In the genomic region with DNA sequence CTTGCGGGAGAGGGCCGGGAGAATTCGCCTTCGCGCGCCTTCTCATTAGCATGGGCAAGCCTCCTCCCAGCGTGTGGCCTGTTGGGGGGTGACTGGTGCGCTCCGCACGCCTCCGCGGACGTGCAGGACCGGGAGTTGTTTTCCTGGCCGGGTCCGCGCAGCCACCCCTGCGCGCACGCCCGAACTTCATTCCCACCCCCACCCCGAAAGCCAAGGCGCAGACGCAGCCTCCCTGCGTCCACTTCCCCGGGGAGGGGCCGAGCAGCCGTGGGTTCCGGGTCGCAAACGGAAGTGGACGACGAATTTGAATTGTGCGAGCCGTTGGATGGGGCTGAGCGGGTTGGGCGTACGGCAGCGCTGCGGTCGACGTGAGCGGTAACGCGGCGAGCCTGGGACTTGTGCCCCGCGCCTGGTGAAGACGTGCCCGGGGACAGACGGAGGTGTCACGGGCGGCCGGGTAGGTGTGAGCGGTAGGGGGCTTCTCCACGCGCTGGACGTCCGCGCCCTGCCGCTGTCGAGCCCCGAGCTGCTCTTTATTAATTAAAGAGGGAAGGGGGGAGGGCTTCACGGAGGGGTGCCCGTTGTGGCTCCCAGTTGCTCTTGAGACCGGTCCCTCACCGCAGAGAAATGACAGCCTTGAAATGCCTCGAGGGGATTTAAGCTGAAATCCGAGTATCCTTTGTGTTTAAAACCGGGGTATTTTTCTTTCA, we compare ENCODE assay signal across 8 mouse cellular contexts. TPM values are rescaled to one million over a fixed set of nuclear protein-coding genes. Genes with fewer than 3 reads are reported as not detected.
DNase-seq lines count a peak whose midpoint lies in the region; ATAC-seq and TF ChIP-seq lines count a peak whose summit lies in the region.

A gene (plus strand): TSS at position 74 of the 710 bp plus-strand sequence.

- peak; percentile 72 for DNase-seq in c-Kit-positive CD71-positive TER-119-positive erythroid progenitor cells, embryonic 14.5 days (ENCODE audit: low spot score)
- peak; percentile 93 for DNase-seq in heart, postnatal 0 days (ENCODE audit: low spot score)
- peak; percentile 89 to 94 for DNase-seq in kidney, postnatal 4 days

- no peak for TF ChIP-seq CTCF in E14TG2a.4 (conservative IDR thresholded peaks at IDR 0.05; ENCODE audit: low read length)
- no peak for TF ChIP-seq CTCF in heart, postnatal 0 days (IDR thresholded peaks at IDR 0.05; ENCODE audit: low read depth)
- no peak for TF ChIP-seq CTCF in testis, adult 2 months (IDR thresholded peaks at IDR 0.05; ENCODE audit: control insufficient read depth, insufficient read depth, insufficient replicate concordance, low read depth, low read length)

- peak; percentile 88 for TF ChIP-seq EP300 in heart, postnatal 0 days (IDR thresholded peaks at IDR 0.05; ENCODE audit: low read depth)

- peaks cover 43% of the 10 kb centered on the region for H3K4me1 ChIP-seq in E14TG2a.4 (replicated peaks; ENCODE audit: low read depth, low read length)
- H3K4me1 ChIP-seq in forebrain, embryonic 12.5 days, result peaks cover 21% of the 10 kb centered on the region
- peaks cover 16% of the 10 kb centered on the region for H3K4me1 ChIP-seq in heart, postnatal 0 days (ENCODE audit: control insufficient read depth, insufficient read depth)
- H3K4me1 ChIP-seq in liver, embryonic 16.5 days (ENCODE audit: control insufficient read depth, low read depth, low read length), result peaks cover 3% of the 10 kb centered on the region; the same call in 1 of the 2 replicates
- H3K4me1 ChIP-seq in neural tube, embryonic 13.5 days (replicated peaks), result peaks cover 27% of the 10 kb centered on the region
- peaks cover 2% of the 10 kb centered on the region; the same call in 1 of the 2 replicates for H3K4me1 ChIP-seq in testis, adult 2 months (ENCODE audit: control insufficient read depth, insufficient read depth, low read length)

- H3K9me3 ChIP-seq in E14TG2a.4 (ENCODE audit: low read length), result no peaks in the 10 kb centered on the region
- no peaks in the 10 kb centered on the region for H3K9me3 ChIP-seq in forebrain, embryonic 12.5 days
- no peaks in the 10 kb centered on the region for H3K9me3 ChIP-seq in heart, postnatal 0 days (replicated peaks; ENCODE audit: control insufficient read depth, low read length)
- H3K9me3 ChIP-seq in liver, embryonic 16.5 days (replicated peaks; ENCODE audit: control insufficient read depth, low read length), result no peaks in the 10 kb centered on the region
- H3K9me3 ChIP-seq in neural tube, embryonic 13.5 days, result no peaks in the 10 kb centered on the region

- peak; percentile 94 for ATAC-seq in forebrain, embryonic 12.5 days (ENCODE audit: low FRiP score)
- peak; percentile 98 for ATAC-seq in heart, postnatal 0 days (ENCODE audit: insufficient read depth, low read depth)
- peak; percentile 96 for ATAC-seq in liver, embryonic 16.5 days (ENCODE audit: low read depth)
- peak; percentile 97 for ATAC-seq in neural tube, embryonic 13.5 days (ENCODE audit: low read depth)

- TF ChIP-seq POLR2A in testis, adult 2 months (IDR thresholded peaks at IDR 0.05; ENCODE audit: control insufficient read depth, low read depth, low read length), result peak; percentile 94

- peak within 1 kb of the TSS; percentile 99 for H3K27ac ChIP-seq in forebrain, embryonic 12.5 days
- peak within 1 kb of the TSS; percentile 86 for H3K27ac ChIP-seq in heart, postnatal 0 days (ENCODE audit: low read depth)
- H3K27ac ChIP-seq in liver, embryonic 16.5 days (ENCODE audit: low read length), result peak within 1 kb of the TSS; percentile 93
- H3K27ac ChIP-seq in neural tube, embryonic 13.5 days (replicated peaks), result peak within 1 kb of the TSS; percentile 95
- H3K27ac ChIP-seq in testis, adult 2 months (ENCODE audit: control insufficient read depth, insufficient read depth, low read depth, low read length), result peak within 1 kb of the TSS; percentile 97

- H3K4me3 ChIP-seq in E14TG2a.4 (replicated peaks; ENCODE audit: low read length), result peak within 1 kb of the TSS; percentile 92
- H3K4me3 ChIP-seq in forebrain, embryonic 12.5 days (replicated peaks), result peak within 1 kb of the TSS; percentile 78
- H3K4me3 ChIP-seq in heart, postnatal 0 days (ENCODE audit: low read depth, low read length), result peak within 1 kb of the TSS; percentile 76
- peak within 1 kb of the TSS; percentile 95 for H3K4me3 ChIP-seq in liver, embryonic 16.5 days (ENCODE audit: low read depth, low read length)
- H3K4me3 ChIP-seq in neural tube, embryonic 13.5 days, result peak within 1 kb of the TSS; percentile 70
- peak within 1 kb of the TSS; percentile 98 for H3K4me3 ChIP-seq in testis, adult 2 months (ENCODE audit: control insufficient read depth, low read depth, low read length)

- no peaks in the 10 kb centered on the region for H3K27me3 ChIP-seq in E14TG2a.4 (ENCODE audit: insufficient read depth, low read length)
- no peaks in the 10 kb centered on the region for H3K27me3 ChIP-seq in forebrain, embryonic 12.5 days
- H3K27me3 ChIP-seq in heart, postnatal 0 days (ENCODE audit: control insufficient read depth, insufficient read depth, low read length), result no peaks in the 10 kb centered on the region
- H3K27me3 ChIP-seq in liver, embryonic 16.5 days (ENCODE audit: control insufficient read depth, insufficient read depth, low read depth, low read length), result no peaks in the 10 kb centered on the region
- no peaks in the 10 kb centered on the region for H3K27me3 ChIP-seq in neural tube, embryonic 13.5 days
- no peaks in the 10 kb centered on the region for H3K27me3 ChIP-seq in testis, adult 2 months (ENCODE audit: control insufficient read depth, insufficient read depth, low read length)

- WGBS in forebrain, embryonic 12.5 days, result under 1% methylated on average over 70 of the region's 70 CpGs
- under 1% methylated on average over 70 of the region's 70 CpGs for WGBS in heart, postnatal 0 days
- under 1% methylated on average over 70 of the region's 70 CpGs for WGBS in liver, embryonic 16.5 days (ENCODE audit: insufficient replicate concordance)
- under 1% methylated on average over 70 of the region's 70 CpGs for WGBS in neural tube, embryonic 13.5 days

- H3K36me3 ChIP-seq in E14TG2a.4 (ENCODE audit: insufficient read depth, low read length), result peaks cover 29% of the 10 kb centered on the region
- H3K36me3 ChIP-seq in forebrain, embryonic 12.5 days (replicated peaks), result peaks cover 13% of the 10 kb centered on the region
- H3K36me3 ChIP-seq in heart, postnatal 0 days (replicated peaks; ENCODE audit: control insufficient read depth, insufficient read depth, low read length), result peaks cover 13% of the 10 kb centered on the region
- H3K36me3 ChIP-seq in liver, embryonic 16.5 days (ENCODE audit: control insufficient read depth, insufficient read depth), result peaks cover 10% of the 10 kb centered on the region
- H3K36me3 ChIP-seq in neural tube, embryonic 13.5 days, result peaks cover 14% of the 10 kb centered on the region
- no peaks in the 10 kb centered on the region for H3K36me3 ChIP-seq in testis, adult 2 months (ENCODE audit: control insufficient read depth, insufficient read depth, low read length)

- H3K4me2 ChIP-seq in forebrain, embryonic 12.5 days, result peak within 1 kb of the TSS; percentile 61
- H3K4me2 ChIP-seq in heart, postnatal 0 days (ENCODE audit: low read depth, low read length), result peak within 1 kb of the TSS; percentile 86
- H3K4me2 ChIP-seq in liver, embryonic 16.5 days (ENCODE audit: low read depth, low read length), result peak within 1 kb of the TSS; percentile 74
- peak within 1 kb of the TSS; percentile 60 for H3K4me2 ChIP-seq in neural tube, embryonic 13.5 days

- peak within 1 kb of the TSS; percentile 82 for H3K9ac ChIP-seq in forebrain, embryonic 12.5 days
- H3K9ac ChIP-seq in heart, postnatal 0 days (replicated peaks; ENCODE audit: low read depth, low read length), result peak within 1 kb of the TSS; percentile 79
- H3K9ac ChIP-seq in liver, embryonic 16.5 days (ENCODE audit: low read depth, low read length), result peak within 1 kb of the TSS; percentile 98
- H3K9ac ChIP-seq in neural tube, embryonic 13.5 days, result peak within 1 kb of the TSS; percentile 83

RNA-seq across cellular contexts. Expression of the gene that starts here (rescaled TPM):
- 53.7 and 59.4 TPM in 2 replicates for polyA plus RNA-seq in forebrain, embryonic 12.5 days (2016; fragmentation: Nextera tagmentation; extraction: Ambion mirVana)
- total RNA-seq in heart, postnatal 0 days (2014; rRNA removed; ENCODE audit: low replicate concordance), result 14.7 and 22.5 TPM in 2 replicates
- polyA plus RNA-seq in heart, postnatal 0 days (2015; fragmentation: Nextera tagmentation; extraction: Ambion mirVana), result 6.2 and 6.8 TPM in 2 replicates
- polyA plus RNA-seq in liver, embryonic 16.5 days (2015; fragmentation: Nextera tagmentation; extraction: Ambion mirVana), result 14.2 and 15.4 TPM in 2 replicates
- 18.0 and 24.8 TPM in 2 replicates for polyA plus RNA-seq in neural tube, embryonic 13.5 days (2015; fragmentation: Nextera tagmentation; extraction: Ambion mirVana)
- polyA plus RNA-seq in testis, adult 2 months (2012; rRNA removed), result 6.3 and 9.1 TPM in 2 replicates

Comparison
In these comparisons a context has a peak if more than half of its experiments do, and no peak if none do; other contexts are left out.
1. Peak in every context shown above with its lines: DNase-seq, ATAC-seq, H3K4me3 ChIP-seq and H3K27ac ChIP-seq.